Mouse (Mus musculus) lung, embryonic 16.5 days (tissue): ENCODE data around the gene Arhgap32. TPM values are rescaled to one million over a fixed set of nuclear protein-coding genes. Genes with fewer than 3 reads are reported as not detected.

Experiments
- ATAC-seq: fragments of 200-750 bp; cut with Nextera tagmentation; 2 replicates; pipeline ENCODE4 v1.8.0; 2017; ENCODE audit warnings: low read depth, mild to moderate bottlenecking, moderate library complexity
- H3K27ac ChIP-seq: fragments of 300-500 bp; sonication (generic); 2 replicates; pipeline ENCODE4 v1.5.1; 2014; ENCODE audit warnings: mild to moderate bottlenecking, control low read depth, low read length
- H3K27me3 ChIP-seq: fragments of 300-500 bp; sonication (generic); 2 replicates; pipeline ENCODE4 v1.6.1; 2014; ENCODE audit warnings: low read depth, low read length, mixed read lengths; ENCODE audit not compliant: control insufficient read depth, insufficient read depth
- H3K36me3 ChIP-seq: fragments of 300-500 bp; sonication (generic); 2 replicates; pipeline ENCODE4 v1.6.1; 2014; ENCODE audit warnings: low read length; ENCODE audit not compliant: control insufficient read depth, insufficient read depth
- H3K4me1 ChIP-seq: fragments of 300-500 bp; sonication (generic); replicated peaks from 2 replicates; pipeline ENCODE4 v1.6.1; 2014; ENCODE audit warnings: low read length, mixed read lengths; ENCODE audit not compliant: control insufficient read depth, insufficient read depth
- H3K4me2 ChIP-seq: fragments of 300-500 bp; sonication (generic); 2 replicates; pipeline ENCODE4 v1.6.1; 2014; ENCODE audit warnings: low read depth, low read length, control low read depth
- H3K4me3 ChIP-seq: fragments of 300-500 bp; sonication (generic); 2 replicates; pipeline ENCODE4 v1.5.1; 2014; ENCODE audit warnings: mild to moderate bottlenecking, low read length, control low read depth
- H3K9ac ChIP-seq: fragments of 300-500 bp; sonication (generic); 2 replicates; pipeline ENCODE4 v1.6.1; 2014; ENCODE audit warnings: low read length, control low read depth
- H3K9me3 ChIP-seq: fragments of 300-500 bp; sonication (generic); 2 replicates; pipeline ENCODE4 v1.6.1; 2016; ENCODE audit warnings: low read length; ENCODE audit not compliant: control insufficient read depth
- WGBS: fragments of 180-500 bp; shearing (Covaris S2); extraction: QIAGEN DNeasy Blood & Tissue Kit; methylation state at CpG from one replicate; pipeline ENCODE4 v1.1.7; 2014; 5-methylcytosine and 5-hydroxymethylcytosine counted together
- polyA plus RNA-seq: library from polyadenylated mRNA; unstranded; fragments of >200 nt; fragmentation: Nextera tagmentation; extraction: Ambion mirVana; gene quantifications from 2 replicates; pipeline ENCODE4 v1.2.1, GENCODE M21; 2015

The Arhgap32 gene
- polyA plus RNA-seq, 1 experiment from 2014 or later = 4.9 TPM

- no peak for ATAC-seq
- H3K4me1 ChIP-seq = peaks cover 13% of the 10 kb centered on the region; the same call in 1 of the 2 replicates
- H3K36me3 ChIP-seq = no peaks in the 10 kb centered on the region
- H3K9ac ChIP-seq = no peak overlapping the region
- no peaks in the 10 kb centered on the region for H3K9me3 ChIP-seq
- H3K4me3 ChIP-seq = no peak overlapping the region
- no peak overlapping the region for H3K4me2 ChIP-seq
- H3K27me3 ChIP-seq = no peaks in the 10 kb centered on the region
- H3K27ac ChIP-seq = no peak overlapping the region
- 78% methylated on average over 9 of the region's 9 CpGs for WGBS
Observed at GRCm38 (mm10) chr9:32098425-32099155, 17.3 kb upstream of the Arhgap32 start.

GRCm38 (mm10) chr9:32100561-32100960 is 15.4 kb upstream of the Arhgap32 start:
- WGBS = 80% methylated on average over 8 of the region's 8 CpGs
- Histone ChIP-seq H3K27ac (no peak overlapping the region), H3K36me3 (no peaks in the 10 kb centered on the region), H3K9ac (no peak overlapping the region), H3K4me2 (no peak overlapping the region), H3K4me1 (0 out of 2 replicates have a peak, but pooled peaks cover 4% of the 10 kb centered on the region), H3K4me3 (no peak overlapping the region), H3K27me3 (no peaks in the 10 kb centered on the region), H3K9me3 (no peaks in the 10 kb centered on the region)
- ATAC-seq = no peak

GRCm38 (mm10) chr9:32101488-32101887 is 14.4 kb upstream of the Arhgap32 start:
- no peak overlapping the region for H3K4me2 ChIP-seq
- ATAC-seq = no peak
- 82% methylated on average over 2 of the region's 2 CpGs for WGBS

GRCm38 (mm10) chr9:32104670-32105069 is 11.3 kb upstream of the Arhgap32 start:
- H3K27me3 ChIP-seq = no peaks in the 10 kb centered on the region
- WGBS = 55% methylated on average over 8 of the region's 8 CpGs
- no peak for ATAC-seq

More at GRCm38 (mm10) chr9:32101488-32101887, 14.4 kb upstream of the Arhgap32 start:
- H3K9me3 ChIP-seq = no peaks in the 10 kb centered on the region
- no peaks in the 10 kb centered on the region for H3K27me3 ChIP-seq
- H3K4me1 ChIP-seq = no peaks in the 10 kb centered on the region
- H3K4me3 ChIP-seq = no peak overlapping the region
- no peaks in the 10 kb centered on the region for H3K36me3 ChIP-seq
- H3K27ac ChIP-seq = no peak overlapping the region
- no peak overlapping the region for H3K9ac ChIP-seq

GRCm38 (mm10) chr9:32110376-32110775 is 5.6 kb upstream of the Arhgap32 start:
- 91% methylated on average over 2 of the region's 2 CpGs for WGBS

More at GRCm38 (mm10) chr9:32104670-32105069, 11.3 kb upstream of the Arhgap32 start:
- no peaks in the 10 kb centered on the region for H3K36me3 ChIP-seq
- H3K9me3 ChIP-seq = no peaks in the 10 kb centered on the region
- H3K4me1 ChIP-seq = no peaks in the 10 kb centered on the region
- no peak overlapping the region for H3K9ac ChIP-seq
- no peak overlapping the region for H3K4me2 ChIP-seq
- no peak overlapping the region for H3K27ac ChIP-seq
- H3K4me3 ChIP-seq = no peak overlapping the region

GRCm38 (mm10) chr9:32116272-32116671 is 336 bp downstream of the Arhgap32 start:
- Histone ChIP-seq H3K9ac (no peak overlapping the region), H3K9me3 (no peaks in the 10 kb centered on the region), H3K4me3 (no peak overlapping the region), H3K27ac (peak overlapping the region; percentile 34), H3K27me3 (no peaks in the 10 kb centered on the region), H3K36me3 (no peaks in the 10 kb centered on the region), H3K4me1 (peaks cover 9% of the 10 kb centered on the region), H3K4me2 (peak overlapping the region; percentile 12; the same call in 1 of the 2 replicates)
- 47% methylated on average over 5 of the region's 5 CpGs for WGBS
- ATAC-seq = peak; percentile 64; the same call in 1 of the 2 replicates

More at GRCm38 (mm10) chr9:32110376-32110775, 5.6 kb upstream of the Arhgap32 start:
- Histone ChIP-seq H3K4me1 (no peaks in the 10 kb centered on the region), H3K4me3 (no peak overlapping the region), H3K9me3 (no peaks in the 10 kb centered on the region), H3K27ac (no peak overlapping the region), H3K4me2 (no peak overlapping the region), H3K9ac (no peak overlapping the region), H3K36me3 (no peaks in the 10 kb centered on the region), H3K27me3 (no peaks in the 10 kb centered on the region)
- no peak for ATAC-seq

GRCm38 (mm10) chr9:32117876-32118275 is 1.9 kb downstream of the Arhgap32 start:
- no peaks in the 10 kb centered on the region for H3K27me3 ChIP-seq
- 0 out of 2 replicates have a peak, but pooled peaks have one; percentile 57 for ATAC-seq
- H3K9ac ChIP-seq = no peak overlapping the region
- H3K4me3 ChIP-seq = no peak overlapping the region
- H3K36me3 ChIP-seq = no peaks in the 10 kb centered on the region
- H3K27ac ChIP-seq = no peak overlapping the region
- peaks cover 9% of the 10 kb centered on the region for H3K4me1 ChIP-seq
- no peak overlapping the region for H3K4me2 ChIP-seq
- no peaks in the 10 kb centered on the region for H3K9me3 ChIP-seq
- 36% methylated on average over 4 of the region's 4 CpGs for WGBS

- Histone ChIP-seq H3K4me2 (no peak overlapping the region), H3K9me3 (no peaks in the 10 kb centered on the region), H3K4me1 (peaks cover 9% of the 10 kb centered on the region), H3K9ac (no peak overlapping the region), H3K36me3 (no peaks in the 10 kb centered on the region), H3K27ac (peak overlapping the region; percentile 44), H3K4me3 (no peak overlapping the region), H3K27me3 (no peaks in the 10 kb centered on the region)
- ATAC-seq = no peak
Observed at GRCm38 (mm10) chr9:32118433-32118832, 2.5 kb downstream of the Arhgap32 start.

- no peak overlapping the region for H3K27ac ChIP-seq
- no peaks in the 10 kb centered on the region for H3K36me3 ChIP-seq
- H3K27me3 ChIP-seq = no peaks in the 10 kb centered on the region
- no peak overlapping the region for H3K4me2 ChIP-seq
- H3K4me3 ChIP-seq = no peak overlapping the region
- ATAC-seq = no peak
- 93% methylated on average over 6 of the region's 6 CpGs for whole genome bisulfite sequencing
- no peaks in the 10 kb centered on the region for H3K9me3 ChIP-seq
- H3K4me1 ChIP-seq = peaks cover 9% of the 10 kb centered on the region
- no peak overlapping the region for H3K9ac ChIP-seq
Observed at GRCm38 (mm10) chr9:32119586-32119985, 3.6 kb downstream of the Arhgap32 start.
